Mouse (Mus musculus): ENCODE measurements around the gene Bptf. TPM values are rescaled to one million over a fixed set of nuclear protein-coding genes. Genes with fewer than 3 reads are reported as not detected.
"Not testable (repeated sequence)": the region's sequence is repeated elsewhere in the genome, so short reads cannot be mapped to it uniquely, and the experiment has no call there.

Bptf gene
- total and polyA plus RNA-seq, 3 experiments, result 22.1 to 63.9 (median 28.0) TPM

DNA sequence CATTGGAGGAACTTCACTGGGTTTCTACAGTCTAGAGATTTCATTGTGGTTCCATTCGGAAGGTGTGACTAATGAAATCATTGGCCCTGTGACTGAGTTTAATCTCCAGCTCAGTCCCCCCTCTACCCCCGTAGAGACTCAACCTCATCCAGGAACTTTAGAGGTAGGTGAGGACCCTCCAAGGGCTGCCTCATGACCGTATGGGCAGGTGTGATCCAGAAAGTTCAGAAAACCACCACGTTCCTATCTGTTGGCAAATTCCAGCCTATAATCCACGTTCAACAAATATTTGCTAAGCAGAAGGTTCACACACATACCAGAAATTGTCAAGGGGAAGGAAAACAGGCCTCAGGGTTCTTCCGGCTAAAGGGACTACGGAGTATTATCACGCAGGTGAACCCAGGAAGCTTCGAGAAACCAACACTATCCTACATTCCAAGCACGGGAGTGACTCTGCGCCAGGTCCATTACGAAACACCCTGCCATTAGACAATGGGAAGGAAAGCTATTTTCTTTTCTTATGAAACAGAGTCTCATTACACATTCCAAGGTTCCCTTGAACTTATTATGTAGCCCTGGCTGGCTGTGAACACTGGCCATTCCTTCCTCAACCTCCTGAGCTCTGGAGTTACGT is 109.8 kb downstream of the Bptf start:
- Histone ChIP-seq H3K27me3 (replicated peaks) (peaks cover 32% of the 10 kb centered on the region), H3K4me2 (ENCODE audit: insufficient read depth, low read depth, poor library complexity, severe bottlenecking) (no peak overlapping the region), H3K9ac (ENCODE audit: insufficient read depth, low read depth) (no peak overlapping the region), H3K4me3 (replicated peaks in 1 of 3; ENCODE audit: low read depth in 2 of 3, low read length in 2 of 3, poor library complexity in 1 of 3) (no peak overlapping the region), H3K9me3 (replicated peaks; ENCODE audit: low read length) (no peaks in the 10 kb centered on the region), H3K36me3 (replicated peaks in 1 of 2; ENCODE audit: control insufficient read depth in 1 of 2, insufficient read depth in 1 of 2, low read length in 1 of 2) (no peaks in the 10 kb centered on the region), H3K79me2 (replicated peaks; ENCODE audit: control insufficient read depth, extremely low read depth, insufficient read depth, poor library complexity, severe bottlenecking) (no peaks in the 10 kb centered on the region), H3K4me1 (ENCODE audit: control insufficient read depth in 1 of 2, insufficient read depth in 2 of 2) (peaks cover 6 to 18% of the 10 kb centered on the region in 2 experiments; a peak in 3 of 4 replicates), H3K27ac (ENCODE audit: insufficient read depth, low read depth) (no peak overlapping the region)
- no peak for DNase-seq (ENCODE audit: extremely low read depth)
- in situ Hi-C loops (cut with MboI; ENCODE audit: low pct_ligation_motif_present, low pct_unique_long_range_greater_than_20kb, low sequenced_read_pairs) (no loop called here), dilution Hi-C loops (cut with MboI; ENCODE audit: extremely low pct_ligation_motif_present, extremely low pct_unique_long_range_greater_than_20kb, low sequenced_read_pairs) (no loop called here)
- TF ChIP-seq MXI1 (IDR thresholded peaks at IDR 0.05; ENCODE audit: low read depth, low read length) (no peak), MAZ (IDR thresholded peaks at IDR 0.05; ENCODE audit: low read depth, low read length) (no peak), HCFC1 (IDR thresholded peaks at IDR 0.05; ENCODE audit: low read depth, low read length) (no peak), ZMIZ1 (IDR thresholded peaks at IDR 0.05; ENCODE audit: low read depth, low read length) (no peak), PAX5 (IDR thresholded peaks at IDR 0.05; ENCODE audit: low read length) (no peak), TCF12 (IDR thresholded peaks at IDR 0.05; ENCODE audit: low read depth, low read length) (no peak), POLR2AphosphoS2 (IDR thresholded peaks at IDR 0.05; ENCODE audit: low read depth, low read length) (no peak), MEF2A (IDR thresholded peaks at IDR 0.05; ENCODE audit: borderline replicate concordance, low read depth, low read length) (no peak), MYC (IDR thresholded peaks at IDR 0.05; ENCODE audit: low read depth, low read length) (no peak), GABPA (IDR thresholded peaks at IDR 0.05; ENCODE audit: insufficient replicate concordance, low read depth, low read length) (no peak), E2F4 (IDR thresholded peaks at IDR 0.05; ENCODE audit: insufficient replicate concordance, low read depth, low read length) (no peak), CHD1 (IDR thresholded peaks at IDR 0.05; ENCODE audit: low read depth, low read length) (no peak), MAX (IDR thresholded peaks at IDR 0.05; ENCODE audit: low read length) (no peak), RAD21 (IDR thresholded peaks at IDR 0.05; ENCODE audit: low read depth, low read length) (no peak), ZC3H11A (IDR thresholded peaks at IDR 0.05; ENCODE audit: low read depth, low read length) (no peak), ETS1 (conservative IDR thresholded peaks at IDR 0.05; ENCODE audit: low read depth, low read length) (no peak), JUND (conservative IDR thresholded peaks at IDR 0.05; ENCODE audit: low read depth, low read length) (no peak), IRF4 (IDR thresholded peaks at IDR 0.05; ENCODE audit: low read depth, low read length) (no peak), CHD2 (IDR thresholded peaks at IDR 0.05; ENCODE audit: low read length) (no peak)

DNA sequence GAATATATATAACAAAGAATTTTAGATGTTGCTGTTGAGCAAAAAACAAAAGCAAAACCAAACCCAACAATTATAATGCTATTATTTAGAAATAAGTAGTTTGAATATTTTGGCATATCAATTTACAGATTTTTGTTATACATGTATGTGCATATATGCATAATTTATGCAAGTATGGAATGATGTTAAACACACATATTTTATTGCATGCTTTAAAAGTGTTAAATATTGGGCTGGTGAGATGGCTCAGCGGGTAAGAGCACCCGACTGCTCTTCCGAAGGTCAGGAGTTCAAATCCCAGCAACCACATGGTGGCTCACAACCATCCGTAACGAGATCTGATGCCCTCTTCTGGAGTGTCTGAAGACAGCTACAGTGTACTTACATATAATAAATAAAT is 112.2 kb downstream of the Bptf start:
- peak; percentile 88 for TF ChIP-seq TBP (conservative IDR thresholded peaks at IDR 0.05; ENCODE audit: low read depth, low read length)
- H3K4me1 ChIP-seq (ENCODE audit: control insufficient read depth in 1 of 2, insufficient read depth in 2 of 2); H3K4me2 ChIP-seq (ENCODE audit: insufficient read depth, low read depth, poor library complexity, severe bottlenecking); H3K9me3 ChIP-seq (replicated peaks; ENCODE audit: low read length); DNase-seq (ENCODE audit: extremely low read depth); H3K79me2 ChIP-seq (replicated peaks; ENCODE audit: control insufficient read depth, extremely low read depth, insufficient read depth, poor library complexity, severe bottlenecking); H3K36me3 ChIP-seq (replicated peaks in 1 of 2; ENCODE audit: control insufficient read depth in 1 of 2, insufficient read depth in 1 of 2, low read length in 1 of 2); H3K9ac ChIP-seq (ENCODE audit: insufficient read depth, low read depth); H3K27ac ChIP-seq (ENCODE audit: insufficient read depth, low read depth); in situ Hi-C loops (cut with MboI; ENCODE audit: low pct_ligation_motif_present, low pct_unique_long_range_greater_than_20kb, low sequenced_read_pairs); H3K4me3 ChIP-seq (replicated peaks in 1 of 3; ENCODE audit: low read depth in 2 of 3, low read length in 2 of 3, poor library complexity in 1 of 3); dilution Hi-C loops (cut with MboI; ENCODE audit: extremely low pct_ligation_motif_present, extremely low pct_unique_long_range_greater_than_20kb, low sequenced_read_pairs): not testable (repeated sequence)
- peaks cover 13% of the 10 kb centered on the region for H3K27me3 ChIP-seq (replicated peaks)

Measured in CH12.LX (cell line).